ENCODE assay signal across 8 mouse cellular contexts in the genomic region with DNA sequence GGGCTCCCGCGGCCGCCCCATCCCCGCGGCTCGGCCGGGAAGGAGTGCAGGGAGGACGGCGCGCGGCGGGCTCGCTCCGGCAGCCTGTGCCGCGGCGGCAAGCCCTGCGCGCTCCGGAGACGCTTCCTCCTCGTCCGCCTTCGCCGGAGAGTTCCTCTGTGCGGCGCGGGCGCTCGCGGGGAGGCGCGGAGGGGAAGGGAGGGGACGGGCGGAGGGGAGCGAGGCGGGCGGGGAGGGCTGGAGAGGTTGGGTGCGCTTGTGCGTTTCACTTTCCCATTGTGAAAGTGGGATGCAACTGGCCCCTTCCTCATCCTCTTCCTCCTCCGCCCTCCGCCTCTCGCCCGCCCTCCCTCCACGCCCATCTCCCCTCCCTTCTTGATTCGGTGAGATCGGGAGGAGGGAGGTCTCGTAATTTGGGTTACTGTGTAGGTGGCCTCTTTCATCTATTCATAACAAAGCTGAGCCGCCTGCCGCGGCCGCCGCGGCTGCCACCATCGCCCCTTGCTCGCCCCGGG. TPM values are rescaled to one million over a fixed set of nuclear protein-coding genes. Genes with fewer than 3 reads are reported as not detected.
DNase-seq lines count a peak whose midpoint lies in the region; ATAC-seq and TF ChIP-seq lines count a peak whose summit lies in the region.

A gene (minus strand): TSS at position 145 of the 515 bp plus-strand sequence.

- 0% methylated on average over 37 of the region's 57 CpGs for WGBS in embryonic facial prominence, embryonic 15.5 days
- WGBS in heart, postnatal 0 days: under 1% methylated on average over 13 of the region's 57 CpGs
- 0% methylated on average over 29 of the region's 57 CpGs for WGBS in lung, embryonic 15.5 days

- DNase-seq in B cell, adult 2 months: peak; percentile 57 to 64
- DNase-seq in Patski (ENCODE audit: low read depth, low spot score): no peak
- DNase-seq in heart, postnatal 0 days (ENCODE audit: low spot score): peak; percentile 36
- DNase-seq in layer of hippocampus, adult 9-11 months: peak; percentile 60
- DNase-seq in thymus, adult 18-20 months: peak; percentile 50 to 62

- in situ Hi-C loops in Patski (cut with MboI; ENCODE audit: low pct_unique_long_range_greater_than_20kb): no loop called here

- peaks cover 40% of the 10 kb centered on the region for H3K27me3 ChIP-seq in Patski
- peaks cover 56% of the 10 kb centered on the region for H3K27me3 ChIP-seq in embryonic facial prominence, embryonic 15.5 days
- H3K27me3 ChIP-seq in heart, postnatal 0 days (ENCODE audit: control insufficient read depth, insufficient read depth, low read length): peaks cover 55% of the 10 kb centered on the region
- H3K27me3 ChIP-seq in lung, embryonic 15.5 days: peaks cover 24% of the 10 kb centered on the region; the same call in 1 of the 2 replicates

- CTCF ChIA-PET in Patski (lab: Charles Lee): no interaction called here

- peaks cover 26% of the 10 kb centered on the region for H3K4me1 ChIP-seq in embryonic facial prominence, embryonic 15.5 days
- H3K4me1 ChIP-seq in heart, postnatal 0 days (ENCODE audit: control insufficient read depth, insufficient read depth): peaks cover 15% of the 10 kb centered on the region
- peaks cover 37% of the 10 kb centered on the region for H3K4me1 ChIP-seq in lung, embryonic 15.5 days

- peak; percentile 38 for ATAC-seq in Patski
- peak; percentile 51 for ATAC-seq in embryonic facial prominence, embryonic 15.5 days (ENCODE audit: insufficient number of reproducible peaks, low FRiP score, low TSS enrichment, low read depth)
- ATAC-seq in heart, postnatal 0 days (ENCODE audit: insufficient read depth, low read depth): peak; percentile 45
- ATAC-seq in lung, embryonic 15.5 days (ENCODE audit: borderline replicate concordance, extremely low read depth, low FRiP score, low TSS enrichment): peak; percentile 39
- peak; percentile 20 for ATAC-seq in neutrophil, adult 5-6 weeks (ENCODE audit: extremely low read depth, insufficient number of reproducible peaks, low FRiP score, poor library complexity, severe bottlenecking)

- H3K36me3 ChIP-seq in embryonic facial prominence, embryonic 15.5 days: no peaks in the 10 kb centered on the region
- H3K36me3 ChIP-seq in heart, postnatal 0 days (replicated peaks; ENCODE audit: control insufficient read depth, insufficient read depth, low read length): no peaks in the 10 kb centered on the region
- H3K36me3 ChIP-seq in lung, embryonic 15.5 days: no peaks in the 10 kb centered on the region

- TF ChIP-seq EP300 in heart, postnatal 0 days (IDR thresholded peaks at IDR 0.05; ENCODE audit: low read depth): no peak

- no peak within 1 kb of the TSS for H3K27ac ChIP-seq in embryonic facial prominence, embryonic 15.5 days (replicated peaks)
- peak within 1 kb of the TSS; percentile 18; the same call in 1 of the 2 replicates for H3K27ac ChIP-seq in heart, postnatal 0 days (ENCODE audit: low read depth)
- H3K27ac ChIP-seq in lung, embryonic 15.5 days: peak within 1 kb of the TSS; percentile 73

- no peaks in the 10 kb centered on the region for H3K9me3 ChIP-seq in embryonic facial prominence, embryonic 15.5 days (replicated peaks)
- no peaks in the 10 kb centered on the region for H3K9me3 ChIP-seq in heart, postnatal 0 days (replicated peaks; ENCODE audit: control insufficient read depth, low read length)
- H3K9me3 ChIP-seq in lung, embryonic 15.5 days: no peaks in the 10 kb centered on the region

- POLR2A ChIA-PET in Patski (lab: Charles Lee): no interaction called here

- H3K4me2 ChIP-seq in embryonic facial prominence, embryonic 15.5 days (replicated peaks): peak within 1 kb of the TSS; percentile 97
- peak within 1 kb of the TSS; percentile 99 for H3K4me2 ChIP-seq in heart, postnatal 0 days (ENCODE audit: low read depth, low read length)
- H3K4me2 ChIP-seq in lung, embryonic 15.5 days: peak within 1 kb of the TSS; percentile 84

- H3K4me3 ChIP-seq in embryonic facial prominence, embryonic 15.5 days (replicated peaks): peak within 1 kb of the TSS; percentile 66
- H3K4me3 ChIP-seq in heart, postnatal 0 days (ENCODE audit: low read depth, low read length): peak within 1 kb of the TSS; percentile 82
- peak within 1 kb of the TSS; percentile 69 for H3K4me3 ChIP-seq in lung, embryonic 15.5 days

- TF ChIP-seq CTCF in Patski (IDR thresholded peaks at IDR 0.05): no peak
- no peak for TF ChIP-seq CTCF in heart, postnatal 0 days (IDR thresholded peaks at IDR 0.05; ENCODE audit: low read depth)

- peak within 1 kb of the TSS; percentile 44 for H3K9ac ChIP-seq in embryonic facial prominence, embryonic 15.5 days
- H3K9ac ChIP-seq in heart, postnatal 0 days (replicated peaks; ENCODE audit: low read depth, low read length): peak within 1 kb of the TSS; percentile 61
- peak within 1 kb of the TSS; percentile 63 for H3K9ac ChIP-seq in lung, embryonic 15.5 days

RNA-seq across cellular contexts. Expression of the gene that starts here (rescaled TPM):
- polyA plus RNA-seq in Patski (2021): 1.9 TPM
- 2.3 and 2.5 TPM in 2 replicates for polyA plus RNA-seq in embryonic facial prominence, embryonic 15.5 days (2015; fragmentation: Nextera tagmentation; extraction: Ambion mirVana)
- 4.5 and 9.4 TPM in 2 replicates for total RNA-seq in heart, postnatal 0 days (2014; rRNA removed; ENCODE audit: low replicate concordance)
- polyA plus RNA-seq in heart, postnatal 0 days (2015; fragmentation: Nextera tagmentation; extraction: Ambion mirVana): 1.4 and 1.5 TPM in 2 replicates
- polyA plus RNA-seq in lung, embryonic 15.5 days (2015; fragmentation: Nextera tagmentation; extraction: Ambion mirVana): 7.1 and 8.0 TPM in 2 replicates
- 37.8 and 47.5 TPM in 2 replicates for total RNA-seq in neutrophil, adult 5-6 weeks (2017)
